Mouse (Mus musculus) limb, embryonic 13.5 days (tissue): Measurements from ENCODE around the gene Cadps. TPM values are rescaled to one million over a fixed set of nuclear protein-coding genes. Genes with fewer than 3 reads are reported as not detected.

ENCODE experiments used
- ATAC-seq: fragments of 200-750 bp; cut with Nextera tagmentation; 2 replicates; pipeline ENCODE4 v1.8.0; 2017; ENCODE audit warnings: low read depth, moderate number of reproducible peaks, moderate TSS enrichment; ENCODE audit not compliant: low FRiP score
- H3K27ac ChIP-seq: fragments of 300-500 bp; sonication (generic); 2 replicates; pipeline ENCODE4 v1.5.1; 2015; ENCODE audit warnings: inconsistent platforms, mild to moderate bottlenecking, moderate library complexity
- H3K27me3 ChIP-seq: fragments of 300-500 bp; sonication (generic); 2 replicates; pipeline ENCODE4 v1.6.1; 2015; ENCODE audit warnings: mild to moderate bottlenecking, inconsistent platforms
- H3K36me3 ChIP-seq: fragments of 300-500 bp; sonication (generic); 2 replicates; pipeline ENCODE4 v1.6.1; 2015; ENCODE audit warnings: inconsistent platforms, mild to moderate bottlenecking, moderate library complexity
- H3K4me1 ChIP-seq: fragments of 300-500 bp; sonication (generic); 2 replicates; pipeline ENCODE4 v1.6.1; 2015; ENCODE audit warnings: inconsistent platforms
- H3K4me2 ChIP-seq: fragments of 300-500 bp; sonication (generic); replicated peaks from 2 replicates; pipeline ENCODE4 v1.6.1; 2015; ENCODE audit warnings: inconsistent platforms, mild to moderate bottlenecking, moderate library complexity
- H3K4me3 ChIP-seq: fragments of 300-500 bp; sonication (generic); 2 replicates; pipeline ENCODE4 v1.5.1; 2015; ENCODE audit warnings: moderate library complexity, mild to moderate bottlenecking, inconsistent platforms
- H3K9ac ChIP-seq: fragments of 300-500 bp; sonication (generic); 2 replicates; pipeline ENCODE4 v1.6.1; 2015; ENCODE audit warnings: mild to moderate bottlenecking, inconsistent platforms
- H3K9me3 ChIP-seq: fragments of 300-500 bp; sonication (generic); 2 replicates; pipeline ENCODE4 v1.6.1; 2016; ENCODE audit warnings: inconsistent platforms
- WGBS: fragments of 180-500 bp; shearing (Covaris S2); methylation state at CpG from one replicate; pipeline ENCODE4 v1.1.7; 2015; 5-methylcytosine and 5-hydroxymethylcytosine counted together
- polyA plus RNA-seq: library from polyadenylated mRNA; unstranded; fragments of >200 nt; fragmentation: Nextera tagmentation; extraction: Ambion mirVana; gene quantifications from 2 replicates; pipeline ENCODE4 v1.2.1, GENCODE M21; 2015

The Cadps gene
- polyA plus RNA-seq, 1 experiment from 2014 or later, result 0.87 TPM

GRCm38 (mm10) chr14:12531101-12531500 is 291.8 kb downstream of the Cadps start:
- peak; percentile 42; the same call in 1 of the 2 replicates for ATAC-seq
- Histone ChIP-seq H3K4me1 (no peaks in the 10 kb centered on the region), H3K36me3 (no peaks in the 10 kb centered on the region), H3K27ac (no peak overlapping the region), H3K4me3 (no peak overlapping the region), H3K27me3 (peaks cover 4% of the 10 kb centered on the region; the same call in 1 of the 2 replicates), H3K4me2 (no peak overlapping the region), H3K9ac (no peak overlapping the region), H3K9me3 (no peaks in the 10 kb centered on the region)
- WGBS, result 24% methylated on average over 1 of the region's 1 CpGs

GRCm38 (mm10) chr14:12530554-12530953 is 292.3 kb downstream of the Cadps start:
- Histone ChIP-seq H3K9me3 (no peaks in the 10 kb centered on the region), H3K36me3 (no peaks in the 10 kb centered on the region), H3K27ac (no peak overlapping the region), H3K4me1 (no peaks in the 10 kb centered on the region), H3K4me3 (no peak overlapping the region), H3K27me3 (peaks cover 4% of the 10 kb centered on the region; the same call in 1 of the 2 replicates), H3K9ac (no peak overlapping the region), H3K4me2 (no peak overlapping the region)
- WGBS, result 67% methylated on average over 3 of the region's 3 CpGs
- ATAC-seq, result peak; percentile 44

GRCm38 (mm10) chr14:12529961-12530542 is 292.8 kb downstream of the Cadps start:
- H3K4me2 ChIP-seq, result no peak overlapping the region; the same call in 1 of the 2 replicates
- no peaks in the 10 kb centered on the region for H3K9me3 ChIP-seq
- H3K4me3 ChIP-seq, result no peak overlapping the region
- H3K9ac ChIP-seq, result no peak overlapping the region
- H3K4me1 ChIP-seq, result no peaks in the 10 kb centered on the region
- no peak overlapping the region for H3K27ac ChIP-seq
- WGBS, result 9% methylated on average over 11 of the region's 11 CpGs
- peaks cover 4% of the 10 kb centered on the region; the same call in 1 of the 2 replicates for H3K27me3 ChIP-seq
- ATAC-seq, result peak; percentile 68
- H3K36me3 ChIP-seq, result no peaks in the 10 kb centered on the region

GRCm38 (mm10) chr14:12527296-12527695 is 295.6 kb downstream of the Cadps start:
- no peak overlapping the region for H3K27ac ChIP-seq
- 74% methylated on average over 5 of the region's 5 CpGs for WGBS
- peaks cover 4% of the 10 kb centered on the region; the same call in 1 of the 2 replicates for H3K27me3 ChIP-seq
- H3K9ac ChIP-seq, result no peak overlapping the region
- H3K4me2 ChIP-seq, result no peak overlapping the region
- H3K9me3 ChIP-seq, result no peaks in the 10 kb centered on the region
- no peaks in the 10 kb centered on the region for H3K4me1 ChIP-seq
- no peak for ATAC-seq
- no peak overlapping the region for H3K4me3 ChIP-seq
- H3K36me3 ChIP-seq, result no peaks in the 10 kb centered on the region

GRCm38 (mm10) chr14:12507018-12507417 is 315.9 kb downstream of the Cadps start:
- no peak for ATAC-seq
- Histone ChIP-seq H3K4me2 (no peak overlapping the region), H3K27me3 (no peaks in the 10 kb centered on the region), H3K9ac (no peak overlapping the region), H3K36me3 (no peaks in the 10 kb centered on the region), H3K4me3 (no peak overlapping the region), H3K9me3 (no peaks in the 10 kb centered on the region), H3K27ac (no peak overlapping the region), H3K4me1 (no peaks in the 10 kb centered on the region)
- 84% methylated on average over 7 of the region's 7 CpGs for WGBS

GRCm38 (mm10) chr14:12504191-12504947 is 318.5 kb downstream of the Cadps start:
- Histone ChIP-seq H3K4me2 (no peak overlapping the region), H3K9ac (no peak overlapping the region), H3K27me3 (no peaks in the 10 kb centered on the region), H3K27ac (no peak overlapping the region), H3K9me3 (no peaks in the 10 kb centered on the region), H3K4me3 (no peak overlapping the region), H3K36me3 (no peaks in the 10 kb centered on the region), H3K4me1 (no peaks in the 10 kb centered on the region)
- ATAC-seq, result no peak
- 78% methylated on average over 12 of the region's 12 CpGs for WGBS

GRCm38 (mm10) chr14:12462206-12462605 is 360.7 kb downstream of the Cadps start:
- H3K4me2 ChIP-seq, result no peak overlapping the region
- no peak overlapping the region for H3K4me3 ChIP-seq
- peaks cover 9% of the 10 kb centered on the region for H3K4me1 ChIP-seq
- H3K27ac ChIP-seq, result no peak overlapping the region
- no peak overlapping the region for H3K9ac ChIP-seq
- no peaks in the 10 kb centered on the region for H3K9me3 ChIP-seq
- no peaks in the 10 kb centered on the region for H3K36me3 ChIP-seq
- 80% methylated on average over 4 of the region's 4 CpGs for WGBS
- no peak for ATAC-seq
- H3K27me3 ChIP-seq, result no peaks in the 10 kb centered on the region

GRCm38 (mm10) chr14:12459700-12460099 is 363.2 kb downstream of the Cadps start:
- H3K4me1 ChIP-seq, result peaks cover 9% of the 10 kb centered on the region
- H3K27ac ChIP-seq, result no peak overlapping the region
- no peak overlapping the region for H3K4me3 ChIP-seq
- no peak overlapping the region for H3K9ac ChIP-seq
- H3K27me3 ChIP-seq, result no peaks in the 10 kb centered on the region
- no peaks in the 10 kb centered on the region for H3K9me3 ChIP-seq
- H3K36me3 ChIP-seq, result no peaks in the 10 kb centered on the region
- no peak overlapping the region for H3K4me2 ChIP-seq
- ATAC-seq, result no peak
- 67% methylated on average over 7 of the region's 7 CpGs for WGBS

- ATAC-seq, result no peak
- H3K4me3 ChIP-seq, result no peak overlapping the region
- no peak overlapping the region for H3K9ac ChIP-seq
- H3K27me3 ChIP-seq, result 0 out of 2 replicates have a peak, but pooled peaks cover 2% of the 10 kb centered on the region
- H3K4me1 ChIP-seq, result peaks cover 7% of the 10 kb centered on the region
- no peak overlapping the region for H3K27ac ChIP-seq
- no peak overlapping the region for H3K4me2 ChIP-seq
- WGBS, result 42% methylated on average over 8 of the region's 8 CpGs
- no peaks in the 10 kb centered on the region for H3K9me3 ChIP-seq
- no peaks in the 10 kb centered on the region for H3K36me3 ChIP-seq
Measured at GRCm38 (mm10) chr14:12455064-12455591, 367.8 kb downstream of the Cadps start.

- H3K9me3 ChIP-seq, result no peaks in the 10 kb centered on the region
- ATAC-seq, result no peak
- H3K4me3 ChIP-seq, result no peak overlapping the region
- no peak overlapping the region for H3K27ac ChIP-seq
- WGBS, result 63% methylated on average over 3 of the region's 3 CpGs
- H3K36me3 ChIP-seq, result no peaks in the 10 kb centered on the region
- 0 out of 2 replicates have a peak, but pooled peaks cover 2% of the 10 kb centered on the region for H3K27me3 ChIP-seq
- H3K9ac ChIP-seq, result no peak overlapping the region
- H3K4me1 ChIP-seq, result no peaks in the 10 kb centered on the region
- H3K4me2 ChIP-seq, result no peak overlapping the region
Measured at GRCm38 (mm10) chr14:12450807-12451206, 372.1 kb downstream of the Cadps start.

GRCm38 (mm10) chr14:12448883-12449282 is 374.0 kb downstream of the Cadps start:
- H3K9ac ChIP-seq, result no peak overlapping the region
- no peaks in the 10 kb centered on the region for H3K36me3 ChIP-seq
- no peak for ATAC-seq
- no peaks in the 10 kb centered on the region for H3K4me1 ChIP-seq
- no peak overlapping the region for H3K4me2 ChIP-seq
- WGBS, result 90% methylated on average over 6 of the region's 6 CpGs
- no peaks in the 10 kb centered on the region for H3K9me3 ChIP-seq
- no peak overlapping the region for H3K27ac ChIP-seq
- no peak overlapping the region for H3K4me3 ChIP-seq
- H3K27me3 ChIP-seq, result 0 out of 2 replicates have a peak, but pooled peaks cover 2% of the 10 kb centered on the region

- no peaks in the 10 kb centered on the region for H3K36me3 ChIP-seq
- H3K4me2 ChIP-seq, result no peak overlapping the region
- H3K4me3 ChIP-seq, result no peak overlapping the region
- no peak overlapping the region for H3K9ac ChIP-seq
- WGBS, result 43% methylated on average over 2 of the region's 2 CpGs
- H3K27me3 ChIP-seq, result no peaks in the 10 kb centered on the region; the same call in 1 of the 2 replicates
- no peaks in the 10 kb centered on the region for H3K9me3 ChIP-seq
- H3K4me1 ChIP-seq, result no peaks in the 10 kb centered on the region
- no peak for ATAC-seq
- H3K27ac ChIP-seq, result no peak overlapping the region
Measured at GRCm38 (mm10) chr14:12441019-12441418, 381.9 kb downstream of the Cadps start.
